Mouse (Mus musculus) thymus, postnatal 10 days (tissue): ENCODE measurements around the gene Rapgef5.

ENCODE experiments used
- DNase-seq, 2 experiments: peaks; one replicate each; pipeline ENCODE4 v3.0.0; 2021; ENCODE audit warnings: low spot score in 2 of 2

The Rapgef5 gene

GRCm38 (mm10) chr12:117516179-117516578, at the start of gene Rapgef5:
TSS of gene Rapgef5 (plus strand) at chr12:117516479.
- DNase-seq: no peak

GRCm38 (mm10) chr12:117468329-117468728, 48.0 kb upstream of the Rapgef5 start:
- no peak for DNase-seq

- DNase-seq: no peak
These were observed 37.3 kb upstream of the Rapgef5 start for GRCm38 (mm10) chr12:117479014-117479413.

GRCm38 (mm10) chr12:117479680-117480079, 36.6 kb upstream of the Rapgef5 start:
- DNase-seq: no peak

GRCm38 (mm10) chr12:117480958-117481357, 35.3 kb upstream of the Rapgef5 start:
- DNase-seq: no peak

GRCm38 (mm10) chr12:117482665-117483064, 33.6 kb upstream of the Rapgef5 start:
- no peak for DNase-seq

GRCm38 (mm10) chr12:117486118-117487057, 29.9 kb upstream of the Rapgef5 start:
- DNase-seq: no peak

- no peak for DNase-seq
These were observed 19.6 kb upstream of the Rapgef5 start for GRCm38 (mm10) chr12:117496501-117497176.

- DNase-seq: no peak
These were observed 18.9 kb upstream of the Rapgef5 start for GRCm38 (mm10) chr12:117497361-117497760.

- no peak for DNase-seq
These were observed 17.0 kb upstream of the Rapgef5 start for GRCm38 (mm10) chr12:117499242-117499641.

GRCm38 (mm10) chr12:117501180-117501579, 15.1 kb upstream of the Rapgef5 start:
- no peak for DNase-seq

GRCm38 (mm10) chr12:117502834-117503233, 13.4 kb upstream of the Rapgef5 start:
- no peak for DNase-seq

- no peak for DNase-seq
These were observed 11.1 kb upstream of the Rapgef5 start for GRCm38 (mm10) chr12:117505163-117505562.

GRCm38 (mm10) chr12:117507772-117508171, 8.5 kb upstream of the Rapgef5 start:
- no peak for DNase-seq

- no peak for DNase-seq
These were observed 6.4 kb upstream of the Rapgef5 start for GRCm38 (mm10) chr12:117509919-117510318.

GRCm38 (mm10) chr12:117512468-117512867, 3.8 kb upstream of the Rapgef5 start:
- no peak for DNase-seq

GRCm38 (mm10) chr12:117513150-117513932, 2.9 kb upstream of the Rapgef5 start:
- no peak for DNase-seq

GRCm38 (mm10) chr12:117517275-117517936, 1.1 kb downstream of the Rapgef5 start:
- DNase-seq: no peak

- no peak for DNase-seq
These were observed 8.2 kb downstream of the Rapgef5 start for GRCm38 (mm10) chr12:117524311-117525013.

GRCm38 (mm10) chr12:117527889-117528288, 11.6 kb downstream of the Rapgef5 start:
- no peak for DNase-seq
